Mouse (Mus musculus): ENCODE data around the gene Fkbp5. TPM values are rescaled to one million over a fixed set of nuclear protein-coding genes. Genes with fewer than 3 reads are reported as not detected.
"Not testable (repeated sequence)": the region's sequence is repeated elsewhere in the genome, so short reads cannot be mapped to it uniquely, and the experiment has no call there.

Fkbp5 gene
- polyA plus RNA-seq (2015; fragmentation: Nextera tagmentation; extraction: Ambion mirVana) = 32.8 and 34.6 TPM in 2 replicates

GRCm38 (mm10) chr17:28517441-28517955 lies at the start of gene Fkbp5:
Gene Fkbp5 (minus strand): TSS chr17:28517527.
- Histone ChIP-seq H3K4me1 (peaks cover 25% of the 10 kb centered on the region), H3K9ac (replicated peaks) (peak within 1 kb of the TSS; percentile 67), H3K27ac (replicated peaks) (peak within 1 kb of the TSS; percentile 83), H3K4me2 (replicated peaks) (peak within 1 kb of the TSS; percentile 98), H3K36me3 (no peaks in the 10 kb centered on the region), H3K4me3 (peak within 1 kb of the TSS; percentile 56), H3K27me3 (0 out of 2 replicates have a peak, but pooled peaks cover 4% of the 10 kb centered on the region), H3K9me3 (no peaks in the 10 kb centered on the region)
- peak; percentile 27 for ATAC-seq (replicated peaks)
- 1% methylated on average over 16 of the region's 16 CpGs for WGBS

GRCm38 (mm10) chr17:28565181-28565580 lies 47.9 kb upstream of the Fkbp5 start:
- Histone ChIP-seq H3K9me3 (no peaks in the 10 kb centered on the region), H3K36me3 (no peaks in the 10 kb centered on the region), H3K27me3 (no peaks in the 10 kb centered on the region), H3K4me3 (no peak overlapping the region), H3K4me2 (replicated peaks) (no peak overlapping the region), H3K9ac (replicated peaks) (no peak overlapping the region), H3K27ac (replicated peaks) (no peak overlapping the region), H3K4me1 (no peaks in the 10 kb centered on the region)
- ATAC-seq (replicated peaks) = no peak

- WGBS = 68% methylated on average over 7 of the region's 7 CpGs
- Histone ChIP-seq H3K4me2 (replicated peaks) (no peak overlapping the region), H3K27me3 (no peaks in the 10 kb centered on the region)
These were observed 44.3 kb upstream of the Fkbp5 start for GRCm38 (mm10) chr17:28561613-28562012.

GRCm38 (mm10) chr17:28560598-28560997 lies 43.3 kb upstream of the Fkbp5 start, which contains the start of gene Clps:
Gene Clps (minus strand): TSS chr17:28560766.
- no peak within 1 kb of the TSS for H3K9ac ChIP-seq (replicated peaks)
- ATAC-seq (replicated peaks) = no peak
- H3K27me3 ChIP-seq = no peaks in the 10 kb centered on the region
- 86% methylated on average over 4 of the region's 4 CpGs for WGBS
- no peaks in the 10 kb centered on the region for H3K9me3 ChIP-seq
- H3K36me3 ChIP-seq = no peaks in the 10 kb centered on the region
- H3K4me2 ChIP-seq (replicated peaks) = no peak within 1 kb of the TSS
- H3K4me3 ChIP-seq = no peak within 1 kb of the TSS
- no peak within 1 kb of the TSS for H3K27ac ChIP-seq (replicated peaks)
- peaks cover 6% of the 10 kb centered on the region; the same call in 1 of the 2 replicates for H3K4me1 ChIP-seq

More at GRCm38 (mm10) chr17:28561613-28562012, 44.3 kb upstream of the Fkbp5 start:
- no peak for ATAC-seq (replicated peaks)
- H3K36me3 ChIP-seq = no peaks in the 10 kb centered on the region
- H3K9ac ChIP-seq (replicated peaks) = no peak overlapping the region
- no peak overlapping the region for H3K27ac ChIP-seq (replicated peaks)
- H3K4me3 ChIP-seq = no peak overlapping the region
- H3K9me3 ChIP-seq = no peaks in the 10 kb centered on the region
- peaks cover 3% of the 10 kb centered on the region; the same call in 1 of the 2 replicates for H3K4me1 ChIP-seq

- Histone ChIP-seq H3K9ac (replicated peaks) (no peak overlapping the region), H3K9me3 (no peaks in the 10 kb centered on the region), H3K27ac (replicated peaks) (no peak overlapping the region), H3K4me1 (peaks cover 8% of the 10 kb centered on the region), H3K36me3 (no peaks in the 10 kb centered on the region), H3K4me3 (no peak overlapping the region), H3K27me3 (no peaks in the 10 kb centered on the region), H3K4me2 (replicated peaks) (no peak overlapping the region)
- ATAC-seq (replicated peaks) = no peak
- WGBS = 78% methylated on average over 6 of the region's 6 CpGs
These were observed 40.4 kb upstream of the Fkbp5 start for GRCm38 (mm10) chr17:28557772-28558171.

GRCm38 (mm10) chr17:28556635-28557396 lies 39.5 kb upstream of the Fkbp5 start:
- 55% methylated on average over 6 of the region's 6 CpGs for WGBS
- ATAC-seq (replicated peaks) = 0 out of 2 replicates have a peak, but pooled peaks have one; percentile 55
- Histone ChIP-seq H3K27ac (replicated peaks) (no peak overlapping the region), H3K36me3 (no peaks in the 10 kb centered on the region), H3K4me3 (no peak overlapping the region), H3K9me3 (no peaks in the 10 kb centered on the region), H3K27me3 (no peaks in the 10 kb centered on the region), H3K9ac (replicated peaks) (no peak overlapping the region), H3K4me2 (replicated peaks) (no peak overlapping the region), H3K4me1 (peaks cover 8% of the 10 kb centered on the region)

- not testable (repeated sequence) for H3K4me1 ChIP-seq; H3K9me3 ChIP-seq; H3K9ac ChIP-seq (replicated peaks); H3K27ac ChIP-seq (replicated peaks); H3K36me3 ChIP-seq; H3K4me3 ChIP-seq; H3K4me2 ChIP-seq (replicated peaks); H3K27me3 ChIP-seq; ATAC-seq (replicated peaks)
- WGBS = 92% methylated on average over 4 of the region's 4 CpGs
These were observed 36.7 kb upstream of the Fkbp5 start for GRCm38 (mm10) chr17:28554021-28554420.

- no peak overlapping the region for H3K27ac ChIP-seq (replicated peaks)
- H3K4me1 ChIP-seq = peaks cover 8% of the 10 kb centered on the region
- 8% methylated on average over 14 of the region's 14 CpGs for WGBS
- no peak overlapping the region for H3K9ac ChIP-seq (replicated peaks)
- H3K36me3 ChIP-seq = no peaks in the 10 kb centered on the region
- H3K9me3 ChIP-seq = no peaks in the 10 kb centered on the region
- peak; percentile 58; the same call in 1 of the 2 replicates for ATAC-seq (replicated peaks)
- H3K4me3 ChIP-seq = no peak overlapping the region
- no peak overlapping the region for H3K4me2 ChIP-seq (replicated peaks)
- no peaks in the 10 kb centered on the region for H3K27me3 ChIP-seq
These were observed 35.9 kb upstream of the Fkbp5 start for GRCm38 (mm10) chr17:28553040-28553793.

GRCm38 (mm10) chr17:28549111-28549510 lies 31.8 kb upstream of the Fkbp5 start, which contains the start of gene Clpsl2:
Gene Clpsl2 (plus strand): TSS chr17:28549411.
- H3K4me2 ChIP-seq (replicated peaks) = no peak within 1 kb of the TSS
- no peaks in the 10 kb centered on the region for H3K9me3 ChIP-seq
- WGBS = 74% methylated on average over 14 of the region's 14 CpGs
- H3K4me1 ChIP-seq = peaks cover 3% of the 10 kb centered on the region
- no peak within 1 kb of the TSS for H3K4me3 ChIP-seq
- H3K27me3 ChIP-seq = no peaks in the 10 kb centered on the region
- H3K36me3 ChIP-seq = no peaks in the 10 kb centered on the region
- H3K27ac ChIP-seq (replicated peaks) = no peak within 1 kb of the TSS
- ATAC-seq (replicated peaks) = no peak
- H3K9ac ChIP-seq (replicated peaks) = no peak within 1 kb of the TSS

GRCm38 (mm10) chr17:28548550-28548949 lies 31.2 kb upstream of the Fkbp5 start:
- no peak overlapping the region for H3K4me3 ChIP-seq
- H3K27ac ChIP-seq (replicated peaks) = no peak overlapping the region
- peaks cover 3% of the 10 kb centered on the region for H3K4me1 ChIP-seq
- H3K36me3 ChIP-seq = no peaks in the 10 kb centered on the region
- no peaks in the 10 kb centered on the region for H3K9me3 ChIP-seq
- ATAC-seq (replicated peaks) = no peak
- H3K9ac ChIP-seq (replicated peaks) = no peak overlapping the region
- H3K4me2 ChIP-seq (replicated peaks) = no peak overlapping the region
- WGBS = 75% methylated on average over 11 of the region's 11 CpGs
- H3K27me3 ChIP-seq = no peaks in the 10 kb centered on the region

GRCm38 (mm10) chr17:28546925-28547324 lies 29.6 kb upstream of the Fkbp5 start:
- H3K27ac ChIP-seq (replicated peaks) = no peak overlapping the region
- no peak overlapping the region for H3K4me2 ChIP-seq (replicated peaks)
- 83% methylated on average over 1 of the region's 1 CpGs for whole genome bisulfite sequencing
- no peaks in the 10 kb centered on the region for H3K9me3 ChIP-seq
- no peak overlapping the region for H3K4me3 ChIP-seq
- H3K9ac ChIP-seq (replicated peaks) = no peak overlapping the region
- no peak for ATAC-seq (replicated peaks)
- no peaks in the 10 kb centered on the region for H3K4me1 ChIP-seq
- H3K27me3 ChIP-seq = no peaks in the 10 kb centered on the region
- no peaks in the 10 kb centered on the region for H3K36me3 ChIP-seq

- 58% methylated on average over 12 of the region's 12 CpGs for WGBS
- no peaks in the 10 kb centered on the region for H3K36me3 ChIP-seq
- H3K9ac ChIP-seq (replicated peaks) = no peak overlapping the region
- ATAC-seq (replicated peaks) = no peak
- no peaks in the 10 kb centered on the region for H3K27me3 ChIP-seq
- no peak overlapping the region for H3K4me2 ChIP-seq (replicated peaks)
- H3K9me3 ChIP-seq = no peaks in the 10 kb centered on the region
- no peak overlapping the region for H3K4me3 ChIP-seq
- no peaks in the 10 kb centered on the region for H3K4me1 ChIP-seq
- no peak overlapping the region for H3K27ac ChIP-seq (replicated peaks)
These were observed 20.6 kb upstream of the Fkbp5 start for GRCm38 (mm10) chr17:28537881-28538280.
